Comparison of ENCODE assay signal across 31 mouse cellular contexts in the genomic region with DNA sequence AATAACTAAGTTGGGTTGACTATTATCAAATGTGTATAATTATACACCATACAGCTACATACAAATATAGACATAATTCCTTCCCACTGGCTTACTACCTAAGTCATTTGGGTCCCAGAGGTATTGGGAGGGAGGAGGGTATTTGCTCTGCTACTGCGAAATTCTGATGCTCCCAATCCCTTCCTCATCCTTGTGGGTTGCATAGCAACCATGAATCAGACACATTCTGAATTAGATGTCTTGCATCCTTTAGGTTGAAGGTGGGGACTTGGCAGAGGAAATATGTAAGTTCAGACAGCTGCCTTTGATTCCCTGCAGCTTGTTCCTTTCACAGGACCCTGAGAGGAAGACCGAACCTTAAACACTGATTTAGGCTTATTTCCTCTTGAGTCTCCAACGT.
DNase-seq lines count a peak whose midpoint lies in the region; ATAC-seq and TF ChIP-seq lines count a peak whose summit lies in the region.
"Had no signal": no experiment of that assay in that cellular context is flagged by ENCODE, and none has a peak within 500 bp of the region (broad histone marks: within the 10 kb centered on the region; RNA-seq: fewer than 3 reads in every experiment).

No protein-coding gene starts in this region.

- peaks cover 15% of the 10 kb centered on the region; the same call in 1 of the 2 replicates for H3K4me1 ChIP-seq in heart, embryonic 10.5 days
- peaks cover 9% of the 10 kb centered on the region for H3K4me1 ChIP-seq in midbrain, embryonic 15.5 days
- H3K4me1 ChIP-seq: embryonic facial prominence, embryonic 15.5 days; forebrain, embryonic 15.5 days; hindbrain, embryonic 10.5 days; intestine, embryonic 15.5 days; liver, embryonic 12.5 days; megakaryocyte, embryonic 14.5 days; neural tube, embryonic 15.5 days had no signal

- H3K36me3 ChIP-seq in heart, embryonic 10.5 days = no peaks in the 10 kb centered on the region
- H3K36me3 ChIP-seq in midbrain, embryonic 15.5 days (replicated peaks) = no peaks in the 10 kb centered on the region
- H3K36me3 ChIP-seq: embryonic facial prominence, embryonic 15.5 days; forebrain, embryonic 15.5 days; G1E; hindbrain, embryonic 10.5 days; intestine, embryonic 15.5 days; liver, embryonic 12.5 days; neural tube, embryonic 15.5 days had no signal

- 50% methylated on average over 3 of the region's 3 CpGs for WGBS in heart, embryonic 10.5 days
- 18% methylated on average over 3 of the region's 3 CpGs for WGBS in midbrain, embryonic 15.5 days

- TF ChIP-seq CTCF in brain, embryonic 14.5 days (IDR thresholded peaks at IDR 0.05; ENCODE audit: borderline replicate concordance, extremely low read depth, insufficient read depth, insufficient read length) = no peak

- TF ChIP-seq POLR2A in brain, embryonic 14.5 days (IDR thresholded peaks at IDR 0.05; ENCODE audit: borderline replicate concordance, extremely low read depth, insufficient read depth, insufficient read length, poor library complexity, severe bottlenecking) = no peak

- H3K9me3 ChIP-seq in heart, embryonic 10.5 days = no peaks in the 10 kb centered on the region
- H3K9me3 ChIP-seq in midbrain, embryonic 15.5 days = no peaks in the 10 kb centered on the region
- H3K9me3 ChIP-seq: embryonic facial prominence, embryonic 15.5 days; forebrain, embryonic 15.5 days; G1E; hindbrain, embryonic 10.5 days; intestine, embryonic 15.5 days; liver, embryonic 12.5 days; neural tube, embryonic 15.5 days had no signal

- DNase-seq in embryo, embryonic 11 days = peak; percentile 8
- DNase-seq in embryo, embryonic 9.5 days (ENCODE audit: extremely low spot score) = no peak
- DNase-seq in heart, embryonic 10.5 days (ENCODE audit: low spot score) = no peak
- no peak for DNase-seq in heart, adult 8-10 months (ENCODE audit: low spot score)
- DNase-seq in brain, embryonic 14.5 days (ENCODE audit: low read depth) = peak; percentile 44
- no peak for DNase-seq in ovary, postnatal 14 days (ENCODE audit: low spot score)
- DNase-seq in adrenal gland, postnatal 14 days = no peak
- DNase-seq: adrenal gland, postnatal 10 days; cerebellum, adult 2 months; cerebellum, postnatal 14 days; gastrocnemius, postnatal 10 days; kidney, adult 2 months; kidney, postnatal 4 days; layer of hippocampus, postnatal 36 days; left cerebral cortex, postnatal 4 days; liver, postnatal 0 days; lung, postnatal 4 days; right cerebral cortex, postnatal 25 days; thymus, adult 18-20 months; thymus, postnatal 25 days had no signal

- ATAC-seq in midbrain, embryonic 15.5 days (replicated peaks) = peak; percentile 78
- ATAC-seq: forebrain, embryonic 15.5 days; hindbrain, embryonic 16.5 days; intestine, embryonic 15.5 days; liver, embryonic 12.5 days; liver, postnatal 0 days had no signal

- H3K9ac ChIP-seq in midbrain, embryonic 15.5 days = no peak overlapping the region
- H3K9ac ChIP-seq: embryonic facial prominence, embryonic 15.5 days; forebrain, embryonic 15.5 days; intestine, embryonic 15.5 days; liver, embryonic 12.5 days; liver, postnatal 0 days; neural tube, embryonic 15.5 days had no signal

- H3K4me2 ChIP-seq in midbrain, embryonic 15.5 days = no peak overlapping the region
- H3K4me2 ChIP-seq: embryonic facial prominence, embryonic 15.5 days; forebrain, embryonic 15.5 days; heart, embryonic 11.5 days; intestine, embryonic 15.5 days; liver, embryonic 12.5 days; neural tube, embryonic 15.5 days had no signal

- H3K27me3 ChIP-seq in heart, embryonic 10.5 days (ENCODE audit: insufficient read depth, poor library complexity, severe bottlenecking) = no peaks in the 10 kb centered on the region
- H3K27me3 ChIP-seq in midbrain, embryonic 15.5 days (replicated peaks) = no peaks in the 10 kb centered on the region
- H3K27me3 ChIP-seq: embryonic facial prominence, embryonic 15.5 days; forebrain, embryonic 15.5 days; intestine, embryonic 15.5 days; liver, embryonic 12.5 days; megakaryocyte, embryonic 14.5 days; neural tube, embryonic 15.5 days had no signal

- no peak overlapping the region for H3K4me3 ChIP-seq in heart, embryonic 10.5 days
- no peak overlapping the region for H3K4me3 ChIP-seq in midbrain, embryonic 15.5 days
- H3K4me3 ChIP-seq: embryonic facial prominence, embryonic 15.5 days; forebrain, embryonic 15.5 days; hindbrain, embryonic 10.5 days; intestine, embryonic 15.5 days; liver, embryonic 12.5 days; megakaryocyte, embryonic 14.5 days; neural tube, embryonic 15.5 days had no signal

- 0 out of 2 replicates have a peak overlapping the region, but pooled peaks have one; percentile 77 for H3K27ac ChIP-seq in heart, embryonic 10.5 days
- H3K27ac ChIP-seq in midbrain, embryonic 15.5 days = no peak overlapping the region
- H3K27ac ChIP-seq: embryonic facial prominence, embryonic 15.5 days; forebrain, embryonic 15.5 days; hindbrain, embryonic 10.5 days; intestine, embryonic 15.5 days; liver, embryonic 12.5 days; neural tube, embryonic 15.5 days had no signal

Comparison
In these comparisons a context has a peak if more than half of its experiments do, and no peak if none do; other contexts are left out.
1. DNase-seq: peak in embryo, embryonic 11 days (single experiment) and brain, embryonic 14.5 days (single experiment); none in embryo, embryonic 9.5 days (single experiment), heart, embryonic 10.5 days (single experiment), heart, adult 8-10 months (single experiment), ovary, postnatal 14 days (single experiment) and adrenal gland, postnatal 14 days (single experiment).